10 mouse cellular contexts compared by ENCODE assay signal in genomic region chr7:111305196-111305595, GRCm38 (mm10).
A peak's percentile ranks its signal among the peaks of the same experiment; 100 is the strongest.
DNase-seq lines count a peak whose midpoint lies in the region; ATAC-seq and TF ChIP-seq lines count a peak whose summit lies in the region.
"Had no signal": no experiment of that assay in that cellular context is flagged by ENCODE, and none has a peak within 500 bp of the region (broad histone marks: within the 10 kb centered on the region; RNA-seq: fewer than 3 reads in every experiment).

No protein-coding gene starts in this region.

- ATAC-seq in hindbrain, postnatal 0 days: no peak
- ATAC-seq in hindbrain, embryonic 14.5 days (ENCODE audit: low FRiP score): no peak
- no peak for ATAC-seq in midbrain, postnatal 0 days (ENCODE audit: low FRiP score)
- no peak for ATAC-seq in midbrain, embryonic 16.5 days

- H3K9me3 ChIP-seq in hindbrain, postnatal 0 days (ENCODE audit: low read length): no peaks in the 10 kb centered on the region
- no peaks in the 10 kb centered on the region for H3K9me3 ChIP-seq in hindbrain, embryonic 14.5 days (ENCODE audit: control insufficient read depth, low read length)
- H3K9me3 ChIP-seq in midbrain, postnatal 0 days (ENCODE audit: low read length): no peaks in the 10 kb centered on the region
- H3K9me3 ChIP-seq in midbrain, embryonic 16.5 days (replicated peaks; ENCODE audit: control insufficient read depth, low read length, poor library complexity, severe bottlenecking): no peaks in the 10 kb centered on the region; the same call in 1 of the 2 replicates

- H3K9ac ChIP-seq in hindbrain, postnatal 0 days (replicated peaks; ENCODE audit: low read length): no peak overlapping the region
- no peak overlapping the region for H3K9ac ChIP-seq in hindbrain, embryonic 14.5 days
- H3K9ac ChIP-seq in midbrain, postnatal 0 days (replicated peaks; ENCODE audit: low read length, poor library complexity, severe bottlenecking): no peak overlapping the region
- H3K9ac ChIP-seq in midbrain, embryonic 16.5 days (ENCODE audit: low read depth, low read length): no peak overlapping the region
- H3K9ac ChIP-seq: hindbrain, embryonic 12.5 days had no signal

- no peak for DNase-seq in hindbrain, postnatal 0 days (ENCODE audit: low spot score)
- DNase-seq in hindbrain, embryonic 14.5 days (ENCODE audit: low spot score): no peak
- no peak for DNase-seq in midbrain, postnatal 0 days (ENCODE audit: low spot score)
- peak; percentile 16 for DNase-seq in thymus, postnatal 25 days
- no peak for DNase-seq in urinary bladder, adult 2 months (ENCODE audit: low spot score)
- DNase-seq in left cerebral cortex, postnatal 10 days (ENCODE audit: extremely low spot score in 1 of 2, low spot score in 2 of 2): no peak

- no peaks in the 10 kb centered on the region for H3K36me3 ChIP-seq in hindbrain, postnatal 0 days (ENCODE audit: insufficient read depth, low read length)
- no peaks in the 10 kb centered on the region for H3K36me3 ChIP-seq in hindbrain, embryonic 14.5 days (replicated peaks; ENCODE audit: control insufficient read depth, insufficient read depth)
- H3K36me3 ChIP-seq in midbrain, postnatal 0 days (ENCODE audit: insufficient read depth, low read length): no peaks in the 10 kb centered on the region
- H3K36me3 ChIP-seq in midbrain, embryonic 16.5 days (ENCODE audit: control insufficient read depth, insufficient read depth, low read length): no peaks in the 10 kb centered on the region
- H3K36me3 ChIP-seq: hindbrain, embryonic 12.5 days had no signal

- no peak overlapping the region for H3K4me3 ChIP-seq in hindbrain, postnatal 0 days (ENCODE audit: low read length)
- no peak overlapping the region for H3K4me3 ChIP-seq in hindbrain, embryonic 14.5 days (replicated peaks; ENCODE audit: low read length)
- no peak overlapping the region for H3K4me3 ChIP-seq in midbrain, postnatal 0 days (ENCODE audit: low read depth, low read length)
- H3K4me3 ChIP-seq in midbrain, embryonic 16.5 days (ENCODE audit: low read depth, low read length): no peak overlapping the region
- no peak overlapping the region for H3K4me3 ChIP-seq in bone marrow macrophage, adult 2 months (ENCODE audit: insufficient read depth, low read length)
- H3K4me3 ChIP-seq: hindbrain, embryonic 12.5 days had no signal

- no peaks in the 10 kb centered on the region for H3K27me3 ChIP-seq in hindbrain, postnatal 0 days (ENCODE audit: insufficient read depth, low read length)
- H3K27me3 ChIP-seq in hindbrain, embryonic 14.5 days (ENCODE audit: control insufficient read depth, insufficient read depth, low read length): no peaks in the 10 kb centered on the region
- no peaks in the 10 kb centered on the region for H3K27me3 ChIP-seq in midbrain, postnatal 0 days (ENCODE audit: insufficient read depth, low read length)
- no peaks in the 10 kb centered on the region for H3K27me3 ChIP-seq in midbrain, embryonic 16.5 days (ENCODE audit: control insufficient read depth, insufficient read depth, low read depth, low read length)
- H3K27me3 ChIP-seq: hindbrain, embryonic 12.5 days had no signal

- peak; percentile 28 for TF ChIP-seq CTCF in hindbrain, postnatal 0 days (IDR thresholded peaks at IDR 0.05; ENCODE audit: low read depth)
- peak; percentile 37 for TF ChIP-seq CTCF in midbrain, postnatal 0 days (IDR thresholded peaks at IDR 0.05)
- peak; percentile 32; the same call in 1 of the 2 replicates for TF ChIP-seq CTCF in bone marrow macrophage, adult 2 months (IDR thresholded peaks at IDR 0.05; ENCODE audit: low read depth, low read length)

- H3K4me1 ChIP-seq in hindbrain, postnatal 0 days (ENCODE audit: insufficient read depth, low read length): no peaks in the 10 kb centered on the region
- H3K4me1 ChIP-seq in hindbrain, embryonic 14.5 days (replicated peaks; ENCODE audit: control insufficient read depth, insufficient read depth, low read length): 0 out of 2 replicates have a peak, but pooled peaks cover 5% of the 10 kb centered on the region
- peaks cover 6% of the 10 kb centered on the region; the same call in 1 of the 2 replicates for H3K4me1 ChIP-seq in midbrain, postnatal 0 days (ENCODE audit: insufficient read depth, low read length)
- H3K4me1 ChIP-seq in midbrain, embryonic 16.5 days (ENCODE audit: control insufficient read depth, insufficient read depth, low read length): peaks cover 11% of the 10 kb centered on the region; the same call in 1 of the 2 replicates
- no peaks in the 10 kb centered on the region for H3K4me1 ChIP-seq in bone marrow macrophage, adult 2 months (ENCODE audit: control insufficient read depth, insufficient read depth, low read length)

- intact Hi-C loops in left cerebral cortex, postnatal 10 days (cut with DNase I): no loop called here

- TF ChIP-seq POLR2A in bone marrow macrophage, adult 2 months (IDR thresholded peaks at IDR 0.05; ENCODE audit: borderline replicate concordance, low read depth, low read length): no peak

- H3K27ac ChIP-seq in hindbrain, postnatal 0 days: no peak overlapping the region
- H3K27ac ChIP-seq in hindbrain, embryonic 14.5 days: no peak overlapping the region
- H3K27ac ChIP-seq in midbrain, postnatal 0 days (ENCODE audit: low read depth, low read length): no peak overlapping the region
- H3K27ac ChIP-seq in midbrain, embryonic 16.5 days (ENCODE audit: low read length): no peak overlapping the region
- H3K27ac ChIP-seq in bone marrow macrophage, adult 2 months (ENCODE audit: insufficient read depth, low read depth, low read length): no peak overlapping the region
- H3K27ac ChIP-seq: hindbrain, embryonic 12.5 days; macrophage had no signal

- H3K4me2 ChIP-seq in hindbrain, postnatal 0 days (ENCODE audit: low read depth, low read length): no peak overlapping the region
- no peak overlapping the region for H3K4me2 ChIP-seq in hindbrain, embryonic 14.5 days (replicated peaks)
- H3K4me2 ChIP-seq in midbrain, postnatal 0 days (ENCODE audit: low read depth, low read length, poor library complexity, severe bottlenecking): no peak overlapping the region
- H3K4me2 ChIP-seq in midbrain, embryonic 16.5 days (ENCODE audit: low read length): no peak overlapping the region
- H3K4me2 ChIP-seq: hindbrain, embryonic 12.5 days had no signal
